Mouse (Mus musculus) embryonic fibroblast, embryonic 13.5 days (primary cell): Measurements from ENCODE around the gene Maf. TPM values are rescaled to one million over a fixed set of nuclear protein-coding genes. Genes with fewer than 3 reads are reported as not detected.

ENCODE experiments used
- H3K27ac ChIP-seq: 2 replicates; pipeline ENCODE4 v1.5.1; 2012; ENCODE audit warnings: low read length, control low read depth, inconsistent platforms; ENCODE audit not compliant: insufficient read depth
- H3K4me1 ChIP-seq: 2 replicates; pipeline ENCODE4 v1.6.1; 2011; ENCODE audit warnings: low read length; ENCODE audit not compliant: control insufficient read depth, insufficient read depth
- H3K4me3 ChIP-seq: 2 replicates; pipeline ENCODE4 v1.5.1; 2011; ENCODE audit warnings: mild to moderate bottlenecking, control low read depth, low read length; ENCODE audit not compliant: insufficient read depth
- CTCF ChIP-seq: IDR thresholded peaks from 2 replicates; pipeline ENCODE4 v1.5.1; 2011; ENCODE audit warnings: mild to moderate bottlenecking, control low read depth, low read length, moderate library complexity, borderline replicate concordance; ENCODE audit not compliant: insufficient read depth
- POLR2A ChIP-seq: IDR thresholded peaks from 2 replicates; pipeline ENCODE4 v1.6.1; 2011; ENCODE audit warnings: low read depth, mild to moderate bottlenecking, control low read depth, low read length, moderate library complexity
- polyA plus RNA-seq: library from polyadenylated mRNA; stranded (reverse); fragments of >200 nt; gene quantifications from 2 replicates; pipeline ENCODE4 v1.2.4, GENCODE M21; 2011; ENCODE audit warnings: low read depth; ENCODE audit not compliant: missing spikeins, insufficient read length

The Maf gene
- polyA plus RNA-seq, 1 experiment = 22.0 TPM

DNA sequence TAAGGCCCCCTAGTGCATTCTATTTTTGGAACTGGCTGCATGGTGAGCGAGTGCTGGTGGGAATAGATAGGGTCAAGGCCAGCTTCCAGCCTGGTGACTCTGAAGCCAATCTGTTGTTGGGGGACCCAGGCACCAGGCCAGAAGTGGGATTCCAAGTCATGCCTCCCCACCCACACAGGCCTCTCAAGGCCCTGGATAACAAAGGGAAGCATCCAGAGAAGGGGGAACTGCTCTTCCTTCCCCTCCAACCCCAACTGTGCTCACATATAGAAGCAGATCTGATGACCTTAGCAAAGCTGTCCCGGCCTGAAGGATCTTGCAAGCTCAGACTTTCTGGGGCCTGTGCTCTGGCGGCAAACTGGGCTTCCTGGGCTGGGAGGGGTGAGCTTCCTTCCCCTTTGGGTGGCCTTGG, 57.5 kb downstream of the Maf start:
- H3K27ac ChIP-seq = no peak overlapping the region
- H3K4me1 ChIP-seq = no peaks in the 10 kb centered on the region
- H3K4me3 ChIP-seq = no peak overlapping the region
- no peak for TF ChIP-seq POLR2A
- no peak for TF ChIP-seq CTCF

DNA sequence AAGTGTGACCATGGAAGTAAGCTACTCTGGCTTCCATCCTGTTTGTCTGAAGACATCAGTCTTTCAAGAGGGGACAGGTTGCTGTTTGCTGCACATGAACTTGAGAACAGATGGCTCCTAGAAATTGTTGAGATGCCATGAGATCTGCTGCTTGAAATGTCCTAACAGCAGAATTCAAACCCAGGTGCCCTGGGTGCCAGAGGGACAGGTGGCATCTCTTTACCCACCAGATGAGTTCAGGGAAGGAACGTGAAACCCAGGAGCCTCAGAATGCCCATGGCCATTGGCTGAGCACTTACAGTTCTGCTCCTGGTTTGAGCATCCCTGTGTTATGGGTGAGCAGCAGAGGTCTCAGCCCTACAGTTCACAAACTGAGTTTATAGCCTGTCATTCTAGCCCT, 62.5 kb downstream of the Maf start:
- Histone ChIP-seq H3K27ac (no peak overlapping the region), H3K4me1 (no peaks in the 10 kb centered on the region), H3K4me3 (no peak overlapping the region)
- TF ChIP-seq POLR2A (no peak), CTCF (no peak)

DNA sequence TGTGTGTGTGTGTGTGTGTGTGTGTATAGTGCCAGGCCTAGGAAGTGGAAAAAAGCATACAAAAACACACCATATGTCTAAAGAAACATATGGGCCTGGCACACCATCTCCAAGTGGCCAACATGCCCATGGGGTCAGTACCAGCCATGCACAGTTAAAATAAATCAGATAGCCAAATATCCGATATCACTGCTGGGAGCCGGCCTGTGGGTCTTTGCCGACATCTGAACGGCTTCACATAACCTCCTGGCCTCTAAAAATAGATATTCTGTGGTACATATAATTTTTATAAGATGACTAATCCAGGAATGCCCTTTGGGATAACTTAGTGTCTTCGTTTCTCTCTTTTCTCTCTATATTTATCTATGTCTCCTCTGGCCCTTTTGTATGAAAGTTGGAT, 65.7 kb downstream of the Maf start:
- TF ChIP-seq CTCF = no peak
- no peak for TF ChIP-seq POLR2A
- Histone ChIP-seq H3K4me1 (no peaks in the 10 kb centered on the region), H3K4me3 (no peak overlapping the region), H3K27ac (no peak overlapping the region)

DNA sequence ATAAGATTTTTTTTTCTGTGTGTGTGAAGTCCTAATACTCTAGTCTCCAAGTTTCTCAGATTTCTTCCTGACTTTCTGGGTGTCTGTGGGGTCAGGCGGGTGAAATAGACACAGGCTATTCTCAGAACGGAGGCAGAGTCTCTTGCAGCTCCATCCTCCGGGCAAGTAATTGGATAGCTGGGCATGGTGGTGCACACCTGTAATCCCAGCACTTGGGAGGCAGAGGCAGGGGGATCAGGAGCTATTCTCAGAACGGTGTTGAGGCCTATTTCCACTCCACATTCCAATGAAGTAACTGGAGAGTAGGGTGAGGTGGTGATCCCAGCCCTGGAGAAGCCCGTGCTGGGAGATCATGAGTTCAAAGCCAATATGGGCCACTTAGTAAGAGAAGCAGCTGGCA, 67.6 kb downstream of the Maf start:
- no peak overlapping the region for H3K4me3 ChIP-seq
- no peaks in the 10 kb centered on the region for H3K4me1 ChIP-seq
- TF ChIP-seq POLR2A (no peak), CTCF (no peak)

GRCm38 (mm10) chr8:115636751-115637150, 70.8 kb downstream of the Maf start:
- no peak overlapping the region for H3K27ac ChIP-seq
- H3K4me1 ChIP-seq = no peaks in the 10 kb centered on the region
- no peak overlapping the region for H3K4me3 ChIP-seq
- TF ChIP-seq CTCF = no peak
- TF ChIP-seq POLR2A = no peak

More for the DNA sequence above, 67.6 kb downstream of the Maf start:
- no peak overlapping the region for H3K27ac ChIP-seq
